Mouse (Mus musculus) spleen, adult 2 months (tissue): ENCODE measurements around the gene Fbln2.

Source experiments
- CTCF ChIP-seq: fragments of 200-500 bp; IDR thresholded peaks from 2 replicates; pipeline ENCODE4 v1.5.1; 2011; ENCODE audit warnings: mild to moderate bottlenecking, inconsistent platforms; ENCODE audit not compliant: insufficient read depth, insufficient read length, insufficient replicate concordance; ENCODE audit errors: extremely low read depth
- POLR2A ChIP-seq: fragments of 200-500 bp; IDR thresholded peaks from 2 replicates; pipeline ENCODE4 v1.6.1; 2011; ENCODE audit warnings: low read depth, low read length, inconsistent platforms

DNA sequence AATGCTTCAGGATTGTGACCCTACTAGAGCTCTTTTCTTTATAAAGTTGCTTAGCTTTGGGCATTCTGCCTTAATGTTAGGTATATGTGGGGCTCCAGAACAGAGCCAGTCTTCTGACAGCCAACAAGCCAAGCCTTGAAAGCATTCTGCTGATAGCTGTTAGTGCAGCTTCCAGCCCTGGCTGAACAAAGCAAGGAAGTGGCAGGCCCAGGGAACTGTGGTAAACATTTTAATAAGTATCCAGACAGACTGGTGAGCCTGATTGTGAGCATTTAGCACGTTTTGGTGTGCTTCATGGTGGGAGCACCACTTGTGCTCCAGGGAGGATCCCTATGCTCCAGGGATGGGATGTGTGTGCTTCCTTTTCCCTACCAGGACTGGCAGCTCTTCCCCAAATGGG lies 29.2 kb upstream of the Fbln2 start:
- TF ChIP-seq CTCF (no peak), POLR2A (no peak)
